ENCODE assay signal across 7 mouse cellular contexts in genomic region chr13:90840530-90841212, GRCm38 (mm10).
A peak's percentile ranks its signal among the peaks of the same experiment; 100 is the strongest.
DNase-seq lines count a peak whose midpoint lies in the region; ATAC-seq and TF ChIP-seq lines count a peak whose summit lies in the region.

No protein-coding gene starts in this region.

- 0 out of 2 replicates have a peak overlapping the region, but pooled peaks have one; percentile 28 for H3K4me2 ChIP-seq in embryonic facial prominence, embryonic 15.5 days (replicated peaks)
- H3K4me2 ChIP-seq in hindbrain, embryonic 14.5 days (replicated peaks) = no peak overlapping the region
- H3K4me2 ChIP-seq in liver, embryonic 14.5 days (ENCODE audit: low read depth) = no peak overlapping the region

- H3K9me3 ChIP-seq in embryonic facial prominence, embryonic 15.5 days (replicated peaks) = no peaks in the 10 kb centered on the region
- H3K9me3 ChIP-seq in hindbrain, embryonic 14.5 days (ENCODE audit: control insufficient read depth, low read length) = no peaks in the 10 kb centered on the region
- no peaks in the 10 kb centered on the region for H3K9me3 ChIP-seq in liver, embryonic 14.5 days (ENCODE audit: control insufficient read depth, low read length)

- peak; percentile 28 to 32 for DNase-seq in right cerebral cortex, postnatal 10 days (ENCODE audit: low spot score in 2 of 2)
- no peak for DNase-seq in right cerebral cortex, postnatal 4 days
- peak; percentile 75 for DNase-seq in ZHBTc4 (ENCODE audit: low read depth, low spot score)
- DNase-seq in hindbrain, embryonic 14.5 days (ENCODE audit: low spot score) = peak; percentile 92
- peak; percentile 47 to 55 (median 50) for DNase-seq in liver, embryonic 14.5 days (ENCODE audit: low read depth in 3 of 3, low spot score in 3 of 3)
- DNase-seq in retina, adult 2 months (ENCODE audit: low read depth, low spot score) = peak; percentile 48

- H3K4me1 ChIP-seq in embryonic facial prominence, embryonic 15.5 days = peaks cover 5% of the 10 kb centered on the region; the same call in 1 of the 2 replicates
- H3K4me1 ChIP-seq in hindbrain, embryonic 14.5 days (replicated peaks; ENCODE audit: control insufficient read depth, insufficient read depth, low read length) = no peaks in the 10 kb centered on the region
- H3K4me1 ChIP-seq in liver, embryonic 14.5 days (replicated peaks; ENCODE audit: control insufficient read depth in 2 of 2, insufficient read depth in 2 of 2, low read length in 1 of 2) = peaks cover 19 to 21% of the 10 kb centered on the region in 2 experiments

- peak overlapping the region; percentile 68 for H3K27ac ChIP-seq in embryonic facial prominence, embryonic 15.5 days (replicated peaks)
- no peak overlapping the region for H3K27ac ChIP-seq in hindbrain, embryonic 14.5 days
- no peak overlapping the region for H3K27ac ChIP-seq in liver, embryonic 14.5 days

- H3K36me3 ChIP-seq in embryonic facial prominence, embryonic 15.5 days = no peaks in the 10 kb centered on the region
- no peaks in the 10 kb centered on the region for H3K36me3 ChIP-seq in hindbrain, embryonic 14.5 days (replicated peaks; ENCODE audit: control insufficient read depth, insufficient read depth)
- H3K36me3 ChIP-seq in liver, embryonic 14.5 days (replicated peaks; ENCODE audit: control insufficient read depth, insufficient read depth, low read depth) = no peaks in the 10 kb centered on the region

- TF ChIP-seq EP300 in liver, embryonic 14.5 days (IDR thresholded peaks at IDR 0.05; ENCODE audit: low read depth) = no peak

- H3K4me3 ChIP-seq in embryonic facial prominence, embryonic 15.5 days (replicated peaks) = no peak overlapping the region
- no peak overlapping the region for H3K4me3 ChIP-seq in hindbrain, embryonic 14.5 days (replicated peaks; ENCODE audit: low read length)
- no peak overlapping the region for H3K4me3 ChIP-seq in liver, embryonic 14.5 days (ENCODE audit: insufficient read depth in 1 of 2, low read depth in 2 of 2, low read length in 2 of 2)

- 40% methylated on average over 15 of the region's 15 CpGs for WGBS in embryonic facial prominence, embryonic 15.5 days
- WGBS in hindbrain, embryonic 14.5 days = 53% methylated on average over 15 of the region's 15 CpGs
- WGBS in liver, embryonic 14.5 days (ENCODE audit: insufficient replicate concordance) = 41% methylated on average over 15 of the region's 15 CpGs

- TF ChIP-seq CTCF in liver, embryonic 14.5 days (IDR thresholded peaks at IDR 0.05; ENCODE audit: low read depth) = peak; percentile 78

- no peak overlapping the region for H3K9ac ChIP-seq in embryonic facial prominence, embryonic 15.5 days
- no peak overlapping the region for H3K9ac ChIP-seq in hindbrain, embryonic 14.5 days
- H3K9ac ChIP-seq in liver, embryonic 14.5 days (replicated peaks) = no peak overlapping the region

- peak; percentile 54; the same call in 1 of the 2 replicates for ATAC-seq in embryonic facial prominence, embryonic 15.5 days (ENCODE audit: insufficient number of reproducible peaks, low FRiP score, low TSS enrichment, low read depth)
- peak; percentile 80 for ATAC-seq in hindbrain, embryonic 14.5 days (ENCODE audit: low FRiP score)
- ATAC-seq in liver, embryonic 14.5 days (ENCODE audit: insufficient read depth) = 0 out of 2 replicates have a peak, but pooled peaks have one; percentile 29

- no peaks in the 10 kb centered on the region for H3K27me3 ChIP-seq in embryonic facial prominence, embryonic 15.5 days
- no peaks in the 10 kb centered on the region for H3K27me3 ChIP-seq in hindbrain, embryonic 14.5 days (ENCODE audit: control insufficient read depth, insufficient read depth, low read length)
- no peaks in the 10 kb centered on the region for H3K27me3 ChIP-seq in liver, embryonic 14.5 days (ENCODE audit: control insufficient read depth, insufficient read depth, low read length)

Comparison
In these comparisons a context has a peak if more than half of its experiments do, and no peak if none do; other contexts are left out.
1. ATAC-seq: peak in every context shown above with its lines; median percentile 80 in hindbrain, embryonic 14.5 days; 54 in embryonic facial prominence, embryonic 15.5 days; 29 in liver, embryonic 14.5 days.